Mouse (Mus musculus): ENCODE measurements around the gene Dlat.

DNA sequence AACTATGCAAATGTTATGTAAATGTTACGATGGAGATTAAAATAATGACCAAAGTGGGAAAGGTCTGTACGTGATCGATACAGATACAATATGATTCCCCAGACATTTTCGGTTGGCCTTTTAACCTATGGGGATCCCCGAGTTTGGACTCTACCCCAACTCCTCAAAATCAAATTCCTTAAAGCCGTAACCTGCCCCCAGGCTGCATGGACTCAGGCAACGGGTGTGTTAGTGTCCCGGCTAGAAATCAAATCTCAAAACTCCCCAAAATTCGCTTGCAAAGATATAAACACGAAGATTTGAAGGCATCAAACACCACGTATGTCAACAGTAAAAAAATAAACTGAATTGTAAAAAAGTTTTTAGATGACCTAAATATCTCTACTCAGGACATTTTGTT lies 43.4 kb downstream of the Dlat start:
- TF ChIP-seq GATA1 (IDR thresholded peaks at IDR 0.05; ENCODE audit: low read length), result no peak
- TF ChIP-seq TAL1 (IDR thresholded peaks at IDR 0.05; ENCODE audit: low read length), result no peak

Measured in erythroblast, embryonic 14.5 days (primary cell).